Mouse (Mus musculus) CH12.LX (cell line): Measurements from ENCODE around the gene Fcrlb.

Experiments used
- CTCF ChIP-seq, 2 experiments: IDR thresholded peaks in 1 of 2; conservative IDR thresholded peaks in 1 of 2; 2 replicates each; pipeline ENCODE4 v1.5.1; 2011 to 2012; ENCODE audit warnings: low read depth in 2 of 2, low read length in 2 of 2, improper control_type of control experiment in 1 of 2, inconsistent platforms in 1 of 2, mild to moderate bottlenecking in 1 of 2, moderate library complexity in 1 of 2
- EP300 ChIP-seq: IDR thresholded peaks from 2 replicates; pipeline ENCODE4 v1.6.1; 2011; ENCODE audit warnings: low read length, improper control_type of control experiment
- ETS1 ChIP-seq: conservative IDR thresholded peaks from 2 replicates; pipeline ENCODE4 v1.6.1; 2012; ENCODE audit warnings: low read depth, mild to moderate bottlenecking, inconsistent platforms, low read length, improper control_type of control experiment, moderate library complexity
- HCFC1 ChIP-seq: IDR thresholded peaks from 2 replicates; pipeline ENCODE4 v1.6.1; 2012; ENCODE audit warnings: low read depth, mild to moderate bottlenecking, inconsistent platforms, low read length, improper control_type of control experiment
- MAFK ChIP-seq: IDR thresholded peaks from 2 replicates; pipeline ENCODE4 v1.6.1; 2011; ENCODE audit warnings: low read length, improper control_type of control experiment; ENCODE audit not compliant: insufficient replicate concordance
- MXI1 ChIP-seq: IDR thresholded peaks from 2 replicates; pipeline ENCODE4 v1.6.1; 2011; ENCODE audit warnings: mild to moderate bottlenecking, low read depth, low read length, improper control_type of control experiment
- MYC ChIP-seq: IDR thresholded peaks from 2 replicates; pipeline ENCODE4 v1.6.1; 2011; ENCODE audit warnings: low read depth, mild to moderate bottlenecking, improper control_type of control experiment, low read length
- POLR2A ChIP-seq: IDR thresholded peaks from 2 replicates; pipeline ENCODE4 v1.6.1; 2011; ENCODE audit warnings: low read depth, mild to moderate bottlenecking, improper control_type of control experiment, low read length
- USF1 ChIP-seq: IDR thresholded peaks from 2 replicates; pipeline ENCODE4 v1.6.1; 2014; ENCODE audit warnings: low read depth, mild to moderate bottlenecking, inconsistent platforms, low read length, improper control_type of control experiment
- ZC3H11A ChIP-seq: IDR thresholded peaks from 2 replicates; pipeline ENCODE4 v1.6.1; 2012; ENCODE audit warnings: low read depth, mild to moderate bottlenecking, inconsistent platforms, low read length, improper control_type of control experiment
- ZNF384 ChIP-seq: IDR thresholded peaks from 2 replicates; pipeline ENCODE4 v1.6.1; 2012; ENCODE audit warnings: low read depth, low read length, improper control_type of control experiment, inconsistent platforms

- no peak for TF ChIP-seq EP300
- no peak for TF ChIP-seq POLR2A
- TF ChIP-seq CTCF (conservative IDR thresholded peaks at IDR 0.05 in 1 of 2, IDR thresholded peaks at IDR 0.05 in 1 of 2; ENCODE audit: low read depth in 2 of 2, low read length in 2 of 2), result no peak
- no peak for TF ChIP-seq ZNF384
- no peak for TF ChIP-seq MAFK
- no peak for TF ChIP-seq ZC3H11A
- no peak for TF ChIP-seq MXI1
- no peak for TF ChIP-seq USF1
- TF ChIP-seq HCFC1, result no peak
- no peak for TF ChIP-seq ETS1
- no peak for TF ChIP-seq MYC
Observed at GRCm38 (mm10) chr1:170862435-170862717, 50.4 kb downstream of the Fcrlb start.
